Comparison of ENCODE assay signal across 23 mouse cellular contexts in genomic region chr19:41365570-41365969, GRCm38 (mm10). TPM values are rescaled to one million over a fixed set of nuclear protein-coding genes. Genes with fewer than 3 reads are reported as not detected.
DNase-seq lines count a peak whose midpoint lies in the region; ATAC-seq and TF ChIP-seq lines count a peak whose summit lies in the region.
"Had no signal": no experiment of that assay in that cellular context is flagged by ENCODE, and none has a peak within 500 bp of the region (broad histone marks: within the 10 kb centered on the region; RNA-seq: fewer than 3 reads in every experiment).

No protein-coding gene starts in this region.

- no peak for TF ChIP-seq RAD21 in CH12.LX (IDR thresholded peaks at IDR 0.05; ENCODE audit: low read depth, low read length)

- H3K4me1 ChIP-seq in spleen, adult 2 months (ENCODE audit: control insufficient read depth, insufficient read depth, insufficient read length), result peaks cover 22% of the 10 kb centered on the region; the same call in 1 of the 2 replicates
- H3K4me1 ChIP-seq in CH12.LX (ENCODE audit: control insufficient read depth in 1 of 2, insufficient read depth in 2 of 2), result peaks cover 11 to 60% of the 10 kb centered on the region in 2 experiments
- H3K4me1 ChIP-seq: embryonic facial prominence, embryonic 15.5 days; forebrain, embryonic 10.5 days; heart, embryonic 15.5 days; hindbrain, embryonic 13.5 days had no signal

- peak; percentile 80 for ATAC-seq in inflammation-experienced regulatory T-cells, adult 6 months
- ATAC-seq: forebrain, embryonic 14.5 days; hindbrain, postnatal 0 days; intestine, embryonic 16.5 days had no signal

- TF ChIP-seq POLR2A in spleen, adult 2 months (IDR thresholded peaks at IDR 0.05; ENCODE audit: low read depth, low read length), result no peak
- TF ChIP-seq POLR2A in CH12.LX (IDR thresholded peaks at IDR 0.05; ENCODE audit: low read depth, low read length), result no peak

- no peaks in the 10 kb centered on the region for H3K27me3 ChIP-seq in spleen, adult 2 months (ENCODE audit: control insufficient read depth, insufficient read depth, low read length)
- H3K27me3 ChIP-seq in CH12.LX (replicated peaks), result no peaks in the 10 kb centered on the region
- H3K27me3 ChIP-seq: embryonic facial prominence, embryonic 15.5 days; heart, embryonic 15.5 days; hindbrain, embryonic 13.5 days had no signal

- peak overlapping the region; percentile 87 for H3K9ac ChIP-seq in CH12.LX (ENCODE audit: insufficient read depth, low read depth)
- H3K9ac ChIP-seq: embryonic facial prominence, embryonic 15.5 days; heart, embryonic 15.5 days; hindbrain, embryonic 13.5 days had no signal

- dilution Hi-C loops in CH12.LX (cut with MboI; ENCODE audit: extremely low pct_ligation_motif_present, extremely low pct_unique_long_range_greater_than_20kb, low sequenced_read_pairs), result no loop called here

- no peak overlapping the region for H3K4me3 ChIP-seq in spleen, adult 2 months (ENCODE audit: extremely low read depth, insufficient read depth, insufficient read length)
- peak overlapping the region in 2 of 3 experiments; percentile 55 to 66 for H3K4me3 ChIP-seq in CH12.LX (replicated peaks in 1 of 3; ENCODE audit: low read depth in 2 of 3, low read length in 2 of 3, poor library complexity in 1 of 3)
- H3K4me3 ChIP-seq: embryonic facial prominence, embryonic 15.5 days; erythroblast, embryonic 14.5 days; forebrain, embryonic 10.5 days; heart, adult 2 months; heart, embryonic 15.5 days; hindbrain, embryonic 13.5 days had no signal

- WGBS in spleen, adult 2 months, result 35% methylated on average over 5 of the region's 5 CpGs

- TF ChIP-seq EP300 in CH12.LX (IDR thresholded peaks at IDR 0.05; ENCODE audit: low read length), result no peak

- in situ Hi-C loops in CH12.LX (cut with MboI; ENCODE audit: low pct_ligation_motif_present, low pct_unique_long_range_greater_than_20kb, low sequenced_read_pairs), result no loop called here

- 0 out of 2 replicates have a peak, but pooled peaks cover 2% of the 10 kb centered on the region for H3K36me3 ChIP-seq in spleen, adult 2 months (ENCODE audit: control insufficient read depth, insufficient read depth, low read length)
- peaks cover 0 to 21% of the 10 kb centered on the region in 2 experiments for H3K36me3 ChIP-seq in CH12.LX (replicated peaks in 1 of 2; ENCODE audit: control insufficient read depth in 1 of 2, insufficient read depth in 1 of 2, low read length in 1 of 2)
- H3K36me3 ChIP-seq: embryonic facial prominence, embryonic 15.5 days; forebrain, embryonic 10.5 days; G1E; heart, embryonic 15.5 days; hindbrain, embryonic 13.5 days had no signal

- H3K4me2 ChIP-seq in CH12.LX (ENCODE audit: insufficient read depth, low read depth, poor library complexity, severe bottlenecking), result peak overlapping the region; percentile 100
- H3K4me2 ChIP-seq: embryonic facial prominence, embryonic 15.5 days; heart, embryonic 11.5 days; heart, embryonic 15.5 days; hindbrain, embryonic 13.5 days had no signal

- DNase-seq in spleen, adult 2 months (ENCODE audit: low read depth in 1 of 2, low spot score in 2 of 2), result no peak
- no peak for DNase-seq in spleen, postnatal 14 days (ENCODE audit: low spot score in 2 of 2)
- no peak for DNase-seq in CH12.LX (ENCODE audit: extremely low read depth)
- no peak for DNase-seq in gastrocnemius, postnatal 4 days (ENCODE audit: low spot score in 2 of 2)
- DNase-seq in B cell, adult 2 months, result no peak
- DNase-seq: adrenal gland, postnatal 14 days; cerebellum, adult 2 months; cerebellum, postnatal 10 days; embryo, embryonic 11 days; gastrocnemius, postnatal 10 days; heart, adult 2 months; heart, postnatal 14 days had no signal

- peaks cover 58% of the 10 kb centered on the region for H3K79me2 ChIP-seq in CH12.LX (replicated peaks; ENCODE audit: control insufficient read depth, extremely low read depth, insufficient read depth, poor library complexity, severe bottlenecking)

- H3K9me3 ChIP-seq in CH12.LX (replicated peaks; ENCODE audit: low read length), result no peaks in the 10 kb centered on the region
- H3K9me3 ChIP-seq: embryonic facial prominence, embryonic 15.5 days; forebrain, embryonic 10.5 days; G1E; heart, embryonic 15.5 days; hindbrain, embryonic 13.5 days had no signal

- no peak for TF ChIP-seq CTCF in spleen, adult 2 months (IDR thresholded peaks at IDR 0.05; ENCODE audit: extremely low read depth, insufficient read depth, insufficient read length, insufficient replicate concordance)
- no peak for TF ChIP-seq CTCF in CH12.LX (conservative IDR thresholded peaks at IDR 0.05 in 1 of 2, IDR thresholded peaks at IDR 0.05 in 1 of 2; ENCODE audit: low read depth in 2 of 2, low read length in 2 of 2)

- peak overlapping the region; percentile 58 for H3K27ac ChIP-seq in spleen, adult 2 months (ENCODE audit: insufficient read depth, low read length)
- H3K27ac ChIP-seq in CH12.LX (ENCODE audit: insufficient read depth, low read depth), result no peak overlapping the region
- H3K27ac ChIP-seq: embryonic facial prominence, embryonic 15.5 days; forebrain, embryonic 10.5 days; heart, adult 2 months; heart, embryonic 15.5 days; hindbrain, embryonic 13.5 days; hindbrain, postnatal 0 days had no signal

TF ChIP-seq in CH12.LX, 34 proteins besides CTCF, POLR2A, EP300 and RAD21:
- no peak for TF ChIP-seq IRF4 (IDR thresholded peaks at IDR 0.05; ENCODE audit: low read depth, low read length)
- TF ChIP-seq NRF1 (IDR thresholded peaks at IDR 0.05; ENCODE audit: low read depth, low read length), result 0 out of 2 replicates have a peak, but pooled peaks have one; percentile 19
- TF ChIP-seq USF2 (conservative IDR thresholded peaks at IDR 0.05; ENCODE audit: low read depth, low read length), result no peak
- TF ChIP-seq ZMIZ1 (IDR thresholded peaks at IDR 0.05; ENCODE audit: low read depth, low read length), result no peak
- TF ChIP-seq TCF12 (IDR thresholded peaks at IDR 0.05; ENCODE audit: low read depth, low read length), result no peak
- TF ChIP-seq ETS1 (conservative IDR thresholded peaks at IDR 0.05; ENCODE audit: low read depth, low read length), result 0 out of 2 replicates have a peak, but pooled peaks have one; percentile 9
- TF ChIP-seq MAZ (IDR thresholded peaks at IDR 0.05; ENCODE audit: low read depth, low read length), result no peak
- no peak for TF ChIP-seq SIN3A (IDR thresholded peaks at IDR 0.05; ENCODE audit: low read length)

RNA-seq across cellular contexts. Expression of gene Pik3ap1, which starts 19.3 kb away (rescaled TPM):
- polyA plus RNA-seq in spleen, adult 2 months (2012; rRNA removed), result 40.7 and 45.8 TPM in 2 replicates
- total RNA-seq in CH12.LX (2012; rRNA removed) (34.3 and 37.4 TPM in 2 replicates), CH12.LX (2014; rRNA removed) (25.1 and 26.7 TPM in 2 replicates)
- polyA plus RNA-seq in CH12.LX (2012; ENCODE audit: insufficient read length, low read depth), result 98.6 and 106 TPM in 2 replicates
- 1 to 10 TPM; 2.5 to 5.5 (median 3.8) TPM for polyA plus RNA-seq in inflammation-experienced regulatory T-cells, adult 6 months (2017; shearing (Covaris generic))
- 1 to 10 TPM; 2.5 to 2.8 TPM for total RNA-seq in gastrocnemius, postnatal 4 days (2021)
